Mouse (Mus musculus) liver, embryonic 14.5 days (tissue): ENCODE data around the gene Clcn6.

Experiments
- CTCF ChIP-seq: IDR thresholded peaks from 2 replicates; pipeline ENCODE4 v1.5.1; 2016; ENCODE audit warnings: antibody characterized with exemption, low read depth, control low read depth
- EP300 ChIP-seq: IDR thresholded peaks from 2 replicates; pipeline ENCODE4 v1.6.1; 2016; ENCODE audit warnings: antibody characterized with exemption, low read depth

DNA sequence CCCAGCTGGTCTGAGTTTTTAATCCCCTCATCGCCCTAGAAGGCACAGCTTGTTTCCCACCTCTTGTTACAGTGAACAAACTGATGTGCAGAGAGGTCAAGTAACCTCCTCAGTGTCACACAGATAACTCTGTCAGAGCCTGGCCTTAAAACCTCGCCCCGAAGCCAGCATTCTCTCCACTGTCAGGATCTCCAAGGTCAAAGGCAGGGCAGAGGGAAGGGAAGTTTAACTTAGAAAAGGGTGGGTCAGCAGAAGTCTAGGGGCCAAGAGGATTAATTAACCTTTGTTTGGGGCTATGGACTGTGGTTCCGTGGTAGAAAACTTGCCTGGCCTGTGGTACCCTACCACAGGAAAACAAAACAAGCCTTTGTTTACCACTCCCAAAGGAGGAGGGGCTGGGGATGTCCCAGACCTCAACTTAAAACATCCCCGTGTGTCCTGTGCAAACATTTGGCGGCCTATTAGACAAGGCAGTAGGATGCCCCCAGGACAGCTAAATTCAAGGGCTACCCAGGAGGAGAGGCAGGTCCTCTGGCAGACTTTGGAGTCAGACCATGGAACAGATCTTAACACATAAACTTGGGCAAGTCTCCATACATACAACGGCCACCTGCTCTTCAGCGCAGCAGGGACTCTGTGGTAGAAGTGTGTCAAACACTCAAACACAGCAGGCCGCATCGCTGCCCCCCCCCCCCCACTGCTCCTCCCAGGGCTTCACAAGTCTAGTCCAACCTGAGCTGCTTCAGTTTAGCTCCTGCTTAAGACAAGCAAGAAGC, 46.7 kb upstream of the Clcn6 start:
- no peak for TF ChIP-seq CTCF
- no peak for TF ChIP-seq EP300
